Mouse (Mus musculus) ES-E14 (cell line): ENCODE results near the gene Cux1.

Experiments used
- CHD2 ChIP-seq: IDR thresholded peaks from 2 replicates; pipeline ENCODE4 v1.6.1; 2014; ENCODE audit warnings: mild to moderate bottlenecking, low read depth, low read length, inconsistent platforms
- HCFC1 ChIP-seq: IDR thresholded peaks from 2 replicates; pipeline ENCODE4 v1.6.1; 2012; ENCODE audit warnings: low read length, inconsistent platforms, borderline replicate concordance; ENCODE audit not compliant: insufficient read depth
- MAFK ChIP-seq: IDR thresholded peaks from 2 replicates; pipeline ENCODE4 v1.6.1; 2014; ENCODE audit warnings: mild to moderate bottlenecking, low read depth, low read length, inconsistent platforms; ENCODE audit not compliant: insufficient read depth
- ZC3H11A ChIP-seq: IDR thresholded peaks from 2 replicates; pipeline ENCODE4 v1.6.1; 2012; ENCODE audit warnings: low read depth, mild to moderate bottlenecking, inconsistent platforms, low read length, borderline replicate concordance

DNA sequence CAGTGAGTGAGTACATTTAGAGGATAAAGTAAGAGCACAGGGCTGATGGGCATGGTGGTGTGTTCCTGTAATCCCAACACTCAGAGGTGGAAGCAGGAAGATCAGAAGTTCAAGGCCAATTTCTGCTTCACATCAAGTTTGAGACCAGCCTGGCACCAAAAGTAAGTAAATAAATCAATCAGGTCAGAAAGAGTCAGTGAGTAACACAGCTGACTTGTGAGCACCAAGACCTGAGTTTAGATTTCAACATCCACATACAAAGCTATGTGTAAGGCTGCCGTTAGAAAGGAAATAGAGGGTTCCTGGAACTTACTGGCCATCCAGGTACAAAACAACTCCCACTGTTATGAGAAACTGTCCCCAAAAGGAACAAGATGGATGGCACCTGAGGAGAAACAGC is 79.1 kb downstream of the Cux1 start:
- TF ChIP-seq HCFC1 = no peak
- TF ChIP-seq ZC3H11A = no peak
- no peak for TF ChIP-seq MAFK
- TF ChIP-seq CHD2 = no peak
